Mouse (Mus musculus) midbrain, embryonic 15.5 days (tissue): Measurements from ENCODE around the gene Galm. TPM values are rescaled to one million over a fixed set of nuclear protein-coding genes. Genes with fewer than 3 reads are reported as not detected.

Experiments
- ATAC-seq: fragments of 200-750 bp; cut with Nextera tagmentation; replicated peaks from 2 replicates; pipeline ENCODE4 v1.8.0; 2017; ENCODE audit warnings: moderate TSS enrichment
- H3K27ac ChIP-seq: fragments of 300-500 bp; sonication (generic); 2 replicates; pipeline ENCODE4 v1.5.1; 2015; ENCODE audit warnings: mild to moderate bottlenecking, inconsistent platforms
- H3K27me3 ChIP-seq: fragments of 300-500 bp; sonication (generic); replicated peaks from 2 replicates; pipeline ENCODE4 v1.6.1; 2015; ENCODE audit warnings: inconsistent platforms
- H3K36me3 ChIP-seq: fragments of 300-500 bp; sonication (generic); replicated peaks from 2 replicates; pipeline ENCODE4 v1.6.1; 2015; ENCODE audit warnings: inconsistent platforms
- H3K4me1 ChIP-seq: fragments of 300-500 bp; sonication (generic); 2 replicates; pipeline ENCODE4 v1.6.1; 2015; ENCODE audit warnings: inconsistent platforms
- H3K4me2 ChIP-seq: fragments of 300-500 bp; sonication (generic); 2 replicates; pipeline ENCODE4 v1.6.1; 2015; ENCODE audit warnings: inconsistent platforms, mild to moderate bottlenecking, moderate library complexity
- H3K4me3 ChIP-seq: fragments of 300-500 bp; sonication (generic); 2 replicates; pipeline ENCODE4 v1.5.1; 2015; ENCODE audit warnings: mild to moderate bottlenecking, inconsistent platforms
- H3K9ac ChIP-seq: fragments of 300-500 bp; sonication (generic); 2 replicates; pipeline ENCODE4 v1.6.1; 2015; ENCODE audit warnings: mild to moderate bottlenecking, inconsistent platforms
- H3K9me3 ChIP-seq: fragments of 300-500 bp; sonication (generic); 2 replicates; pipeline ENCODE4 v1.6.1; 2016; ENCODE audit warnings: inconsistent platforms
- WGBS: fragments of 180-500 bp; shearing (Covaris S2); methylation state at CpG from one replicate; pipeline ENCODE4 v1.1.7; 2015; ENCODE audit warnings: mixed read lengths; 5-methylcytosine and 5-hydroxymethylcytosine counted together
- polyA plus RNA-seq: library from polyadenylated mRNA; unstranded; fragments of >200 nt; fragmentation: Nextera tagmentation; extraction: Ambion mirVana; gene quantifications from 2 replicates; pipeline ENCODE4 v1.2.1, GENCODE M21; 2015

The Galm gene
- polyA plus RNA-seq, 1 experiment from 2014 or later = 1.5 TPM

GRCm38 (mm10) chr17:80152767-80153630 lies 25.7 kb downstream of the Galm start:
- Histone ChIP-seq H3K4me1 (peaks cover 8% of the 10 kb centered on the region), H3K4me3 (no peak overlapping the region), H3K27ac (peak overlapping the region; percentile 34; the same call in 1 of the 2 replicates), H3K9ac (no peak overlapping the region), H3K36me3 (no peaks in the 10 kb centered on the region), H3K4me2 (no peak overlapping the region), H3K27me3 (no peaks in the 10 kb centered on the region), H3K9me3 (no peaks in the 10 kb centered on the region)
- 66% methylated on average over 12 of the region's 12 CpGs for WGBS
- ATAC-seq = peak; percentile 77

- Histone ChIP-seq H3K36me3 (no peaks in the 10 kb centered on the region), H3K27ac (no peak overlapping the region), H3K27me3 (no peaks in the 10 kb centered on the region), H3K9me3 (no peaks in the 10 kb centered on the region), H3K9ac (no peak overlapping the region), H3K4me2 (no peak overlapping the region), H3K4me1 (peaks cover 1% of the 10 kb centered on the region), H3K4me3 (no peak overlapping the region)
- WGBS = 62% methylated on average over 2 of the region's 2 CpGs
- ATAC-seq = no peak
Observed at GRCm38 (mm10) chr17:80153631-80154030, 26.4 kb downstream of the Galm start.

DNA sequence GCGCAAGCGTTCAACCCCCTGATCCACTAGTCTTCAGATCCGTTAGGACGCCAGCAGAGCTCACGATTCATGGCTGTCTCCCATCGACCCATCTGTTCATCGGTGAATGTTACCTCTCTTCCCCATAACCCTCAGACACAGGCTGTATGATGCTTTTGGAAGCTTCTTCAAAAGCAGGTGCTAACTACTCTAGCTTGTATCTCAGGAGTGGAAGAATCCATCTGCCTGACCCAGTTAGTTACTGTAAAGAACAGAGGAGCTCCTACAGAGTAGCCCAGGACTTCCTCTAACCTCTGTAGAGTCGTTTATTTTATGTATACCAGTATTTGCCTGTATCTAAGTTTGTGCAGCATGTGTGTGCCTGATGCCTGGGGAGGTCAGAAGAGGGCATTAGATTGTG lies 29.6 kb downstream of the Galm start:
- no peak overlapping the region for H3K4me2 ChIP-seq
- WGBS = 89% methylated on average over 8 of the region's 8 CpGs
- H3K27me3 ChIP-seq = no peaks in the 10 kb centered on the region
- no peaks in the 10 kb centered on the region for H3K9me3 ChIP-seq
- H3K4me3 ChIP-seq = no peak overlapping the region
- H3K4me1 ChIP-seq = no peaks in the 10 kb centered on the region
- no peaks in the 10 kb centered on the region for H3K36me3 ChIP-seq
- no peak for ATAC-seq
- no peak overlapping the region for H3K27ac ChIP-seq
- no peak overlapping the region for H3K9ac ChIP-seq

DNA sequence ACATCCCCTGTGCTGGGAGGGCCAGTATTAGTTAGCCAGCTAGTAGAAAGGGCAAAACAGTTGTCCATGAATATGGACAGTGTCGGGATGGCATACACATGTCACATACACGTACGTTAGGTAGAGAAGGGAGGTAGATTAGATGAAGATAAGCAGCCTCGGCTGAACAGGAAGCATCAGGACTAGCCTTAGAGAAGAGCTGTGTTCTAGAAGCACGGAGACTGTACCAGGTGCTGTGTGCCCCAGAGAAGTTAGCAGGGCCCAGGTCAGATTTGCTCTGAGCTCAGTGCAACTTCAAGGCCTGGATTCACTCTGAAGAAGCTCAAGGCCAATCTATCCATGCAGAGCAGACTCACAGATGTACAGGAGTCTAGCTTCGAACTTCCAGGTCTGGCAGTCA lies 30.2 kb downstream of the Galm start:
- Histone ChIP-seq H3K27me3 (no peaks in the 10 kb centered on the region), H3K4me3 (no peak overlapping the region), H3K36me3 (no peaks in the 10 kb centered on the region), H3K9me3 (no peaks in the 10 kb centered on the region), H3K9ac (no peak overlapping the region), H3K4me2 (no peak overlapping the region), H3K27ac (no peak overlapping the region), H3K4me1 (no peaks in the 10 kb centered on the region)
- 94% methylated on average over 6 of the region's 6 CpGs for WGBS
- ATAC-seq = no peak

- ATAC-seq = no peak
- Histone ChIP-seq H3K27me3 (no peaks in the 10 kb centered on the region), H3K4me1 (no peaks in the 10 kb centered on the region), H3K27ac (no peak overlapping the region), H3K4me2 (no peak overlapping the region), H3K36me3 (no peaks in the 10 kb centered on the region), H3K9me3 (no peaks in the 10 kb centered on the region), H3K9ac (no peak overlapping the region), H3K4me3 (no peak overlapping the region)
- WGBS = 67% methylated on average over 5 of the region's 5 CpGs
Observed at GRCm38 (mm10) chr17:80160454-80160853, 33.2 kb downstream of the Galm start.

GRCm38 (mm10) chr17:80163991-80164390 lies 36.7 kb downstream of the Galm start:
- WGBS = 88% methylated on average over 8 of the region's 8 CpGs
- H3K27me3 ChIP-seq = no peaks in the 10 kb centered on the region
- H3K9ac ChIP-seq = no peak overlapping the region
- H3K4me2 ChIP-seq = no peak overlapping the region
- peaks cover 14% of the 10 kb centered on the region for H3K4me1 ChIP-seq
- H3K9me3 ChIP-seq = no peaks in the 10 kb centered on the region
- H3K27ac ChIP-seq = no peak overlapping the region
- no peak for ATAC-seq
- no peaks in the 10 kb centered on the region for H3K36me3 ChIP-seq
- no peak overlapping the region for H3K4me3 ChIP-seq

GRCm38 (mm10) chr17:80165741-80166140 lies 38.5 kb downstream of the Galm start:
- Histone ChIP-seq H3K27me3 (no peaks in the 10 kb centered on the region), H3K4me1 (peaks cover 17% of the 10 kb centered on the region), H3K9me3 (no peaks in the 10 kb centered on the region), H3K36me3 (no peaks in the 10 kb centered on the region), H3K9ac (no peak overlapping the region), H3K27ac (no peak overlapping the region), H3K4me2 (no peak overlapping the region), H3K4me3 (no peak overlapping the region)
- ATAC-seq = no peak
- 81% methylated on average over 6 of the region's 6 CpGs for WGBS

- peaks cover 17% of the 10 kb centered on the region for H3K4me1 ChIP-seq
- WGBS = 86% methylated on average over 6 of the region's 6 CpGs
- H3K36me3 ChIP-seq = no peaks in the 10 kb centered on the region
- no peaks in the 10 kb centered on the region for H3K9me3 ChIP-seq
- no peak overlapping the region for H3K9ac ChIP-seq
- no peaks in the 10 kb centered on the region for H3K27me3 ChIP-seq
- ATAC-seq = no peak
- no peak overlapping the region for H3K27ac ChIP-seq
- no peak overlapping the region for H3K4me3 ChIP-seq
- H3K4me2 ChIP-seq = no peak overlapping the region
Observed at GRCm38 (mm10) chr17:80166346-80166745, 39.1 kb downstream of the Galm start.

- 0 out of 2 replicates have a peak, but pooled peaks have one; percentile 4 for ATAC-seq
- H3K4me2 ChIP-seq = no peak overlapping the region
- no peaks in the 10 kb centered on the region for H3K36me3 ChIP-seq
- H3K9me3 ChIP-seq = no peaks in the 10 kb centered on the region
- 54% methylated on average over 4 of the region's 4 CpGs for WGBS
- no peak overlapping the region for H3K4me3 ChIP-seq
- peak overlapping the region; percentile 88 for H3K27ac ChIP-seq
- no peaks in the 10 kb centered on the region for H3K27me3 ChIP-seq
- H3K9ac ChIP-seq = no peak overlapping the region
- H3K4me1 ChIP-seq = peaks cover 17% of the 10 kb centered on the region
Observed at GRCm38 (mm10) chr17:80167436-80167835, 40.2 kb downstream of the Galm start.

DNA sequence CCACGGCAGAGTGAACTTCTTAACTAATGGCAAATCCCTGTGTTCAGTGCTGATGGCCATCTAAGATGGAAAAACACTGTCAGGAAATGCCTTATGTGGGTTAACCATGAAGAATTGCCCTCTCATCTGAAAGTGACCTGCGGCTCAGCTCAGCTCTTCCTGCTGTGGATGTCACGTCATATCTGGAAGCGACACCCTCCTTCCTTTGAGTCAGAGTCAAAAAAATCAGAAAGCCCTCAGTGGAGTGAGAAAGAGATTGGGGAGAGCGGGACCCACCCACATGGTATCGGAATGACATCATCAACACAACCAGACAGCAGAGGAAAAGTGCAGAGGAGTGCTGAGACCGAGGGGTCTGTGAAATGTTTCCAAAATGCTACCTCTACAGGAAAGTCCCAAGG lies 40.6 kb downstream of the Galm start:
- no peak overlapping the region for H3K4me3 ChIP-seq
- H3K27ac ChIP-seq = peak overlapping the region; percentile 88
- no peaks in the 10 kb centered on the region for H3K9me3 ChIP-seq
- WGBS = 51% methylated on average over 7 of the region's 7 CpGs
- no peaks in the 10 kb centered on the region for H3K36me3 ChIP-seq
- H3K4me2 ChIP-seq = peak overlapping the region; percentile 49
- H3K27me3 ChIP-seq = no peaks in the 10 kb centered on the region
- H3K4me1 ChIP-seq = peaks cover 17% of the 10 kb centered on the region
- no peak overlapping the region for H3K9ac ChIP-seq
- ATAC-seq = peak; percentile 73

GRCm38 (mm10) chr17:80168425-80169182 lies 41.3 kb downstream of the Galm start:
- peak overlapping the region; percentile 14 for H3K4me3 ChIP-seq
- H3K4me1 ChIP-seq = peaks cover 17% of the 10 kb centered on the region
- peak overlapping the region; percentile 49 for H3K4me2 ChIP-seq
- no peaks in the 10 kb centered on the region for H3K9me3 ChIP-seq
- no peaks in the 10 kb centered on the region for H3K36me3 ChIP-seq
- 14% methylated on average over 16 of the region's 16 CpGs for WGBS
- H3K27ac ChIP-seq = peak overlapping the region; percentile 88
- H3K27me3 ChIP-seq = no peaks in the 10 kb centered on the region
- peak; percentile 91 for ATAC-seq
- peak overlapping the region; percentile 22 for H3K9ac ChIP-seq

DNA sequence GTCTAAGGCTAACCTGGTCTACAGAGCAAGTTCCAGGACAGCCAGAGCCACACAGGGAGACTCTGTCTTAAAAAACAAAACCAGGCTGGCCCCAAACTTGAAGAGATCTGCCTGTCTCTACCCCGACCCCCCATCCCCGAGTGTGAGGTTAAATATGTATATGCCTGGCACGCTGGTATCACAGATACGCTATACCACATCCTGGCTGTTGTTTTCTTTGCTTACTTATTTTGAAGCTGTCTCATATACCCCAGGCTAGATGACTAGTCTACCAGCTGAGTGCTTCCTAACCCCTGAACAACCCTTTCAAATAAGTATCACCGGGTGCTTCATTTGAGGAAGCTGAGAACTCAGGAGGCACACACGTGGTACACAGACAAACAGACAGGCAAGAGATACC lies 42.5 kb downstream of the Galm start:
- H3K4me1 ChIP-seq = peaks cover 17% of the 10 kb centered on the region
- ATAC-seq = no peak
- no peaks in the 10 kb centered on the region for H3K36me3 ChIP-seq
- H3K9me3 ChIP-seq = no peaks in the 10 kb centered on the region
- whole genome bisulfite sequencing = 90% methylated on average over 6 of the region's 6 CpGs
- H3K27ac ChIP-seq = no peak overlapping the region
- H3K27me3 ChIP-seq = no peaks in the 10 kb centered on the region
- H3K4me3 ChIP-seq = no peak overlapping the region
- H3K9ac ChIP-seq = no peak overlapping the region
- H3K4me2 ChIP-seq = no peak overlapping the region
